Mouse (Mus musculus): ENCODE measurements around the gene Vwa3a.

The Vwa3a gene

GRCm38 (mm10) chr7:120746821-120747220 lies 7.7 kb downstream of the Vwa3a start:
- DNase-seq (ENCODE audit: low spot score in 2 of 2) = no peak

- no peak for DNase-seq (ENCODE audit: low spot score in 2 of 2)
Observed at GRCm38 (mm10) chr7:120748478-120748877, 9.4 kb downstream of the Vwa3a start.

- DNase-seq (ENCODE audit: low spot score in 2 of 2) = no peak
Observed at GRCm38 (mm10) chr7:120751330-120751729, 12.2 kb downstream of the Vwa3a start.

GRCm38 (mm10) chr7:120751906-120752305 lies 12.8 kb downstream of the Vwa3a start:
- no peak for DNase-seq (ENCODE audit: low spot score in 2 of 2)

GRCm38 (mm10) chr7:120754671-120755070 lies 15.6 kb downstream of the Vwa3a start:
- DNase-seq (ENCODE audit: low spot score in 2 of 2) = peak; percentile 35 to 79

GRCm38 (mm10) chr7:120767369-120767768 lies 28.3 kb downstream of the Vwa3a start:
- DNase-seq (ENCODE audit: low spot score in 2 of 2) = no peak

GRCm38 (mm10) chr7:120771389-120771788 lies 32.3 kb downstream of the Vwa3a start:
- DNase-seq (ENCODE audit: low spot score in 2 of 2) = no peak

- no peak for DNase-seq (ENCODE audit: low spot score in 2 of 2)
Observed at GRCm38 (mm10) chr7:120778012-120778411, 38.9 kb downstream of the Vwa3a start.

GRCm38 (mm10) chr7:120795544-120795943 lies 56.4 kb downstream of the Vwa3a start:
- DNase-seq (ENCODE audit: low spot score in 2 of 2) = no peak

- no peak for DNase-seq (ENCODE audit: low spot score in 2 of 2)
Observed at GRCm38 (mm10) chr7:120796369-120796768, 57.3 kb downstream of the Vwa3a start.

- DNase-seq (ENCODE audit: low spot score in 2 of 2) = no peak
Observed at GRCm38 (mm10) chr7:120803268-120803667, 64.2 kb downstream of the Vwa3a start.

- DNase-seq (ENCODE audit: low spot score in 2 of 2) = no peak
Observed at GRCm38 (mm10) chr7:120809705-120810104, 70.6 kb downstream of the Vwa3a start.

- no peak for DNase-seq (ENCODE audit: low spot score in 2 of 2)
Observed at GRCm38 (mm10) chr7:120811834-120812415, 72.8 kb downstream of the Vwa3a start, which contains the start of gene Gm5737. Gene Gm5737 (plus strand): TSS chr7:120812365.

- DNase-seq (ENCODE audit: low spot score in 2 of 2) = no peak
Observed at GRCm38 (mm10) chr7:120817552-120817951, 78.4 kb downstream of the Vwa3a start.

- DNase-seq (ENCODE audit: low spot score in 2 of 2) = no peak
Observed at GRCm38 (mm10) chr7:120819386-120819785, 80.3 kb downstream of the Vwa3a start.

- DNase-seq (ENCODE audit: low spot score in 2 of 2) = peak; percentile 42 to 52
Observed at GRCm38 (mm10) chr7:120823248-120823647, 84.1 kb downstream of the Vwa3a start.

- DNase-seq (ENCODE audit: low spot score in 2 of 2) = no peak
Observed at GRCm38 (mm10) chr7:120825097-120825496, 86.0 kb downstream of the Vwa3a start.

GRCm38 (mm10) chr7:120826408-120826807 lies 87.3 kb downstream of the Vwa3a start:
- DNase-seq (ENCODE audit: low spot score in 2 of 2) = no peak

GRCm38 (mm10) chr7:120830431-120831381 lies 91.6 kb downstream of the Vwa3a start:
- peak; percentile 38 to 45 for DNase-seq (ENCODE audit: low spot score in 2 of 2)

GRCm38 (mm10) chr7:120834426-120834825 lies 95.3 kb downstream of the Vwa3a start:
- DNase-seq (ENCODE audit: low spot score in 2 of 2) = no peak

- peak; percentile 55 to 60 for DNase-seq (ENCODE audit: low spot score in 2 of 2)
Observed at GRCm38 (mm10) chr7:120834863-120835372, 95.8 kb downstream of the Vwa3a start.

Measured in frontal cortex, postnatal 14 days (tissue).